Mouse (Mus musculus) E14TG2a.4 (cell line): Measurements from ENCODE around the gene Fam172a.

Experiments
- CTCF ChIP-seq: conservative IDR thresholded peaks from 2 replicates; pipeline ENCODE4 v1.5.1; 2014; ENCODE audit warnings: low read length
- NANOG ChIP-seq: IDR thresholded peaks from 2 replicates; pipeline ENCODE4 v1.6.1; 2014; ENCODE audit warnings: borderline replicate concordance, low read length, mixed read lengths
- POU5F1 ChIP-seq: IDR thresholded peaks from 2 replicates; pipeline ENCODE4 v1.6.1; 2014; ENCODE audit warnings: low read length, borderline replicate concordance

DNA sequence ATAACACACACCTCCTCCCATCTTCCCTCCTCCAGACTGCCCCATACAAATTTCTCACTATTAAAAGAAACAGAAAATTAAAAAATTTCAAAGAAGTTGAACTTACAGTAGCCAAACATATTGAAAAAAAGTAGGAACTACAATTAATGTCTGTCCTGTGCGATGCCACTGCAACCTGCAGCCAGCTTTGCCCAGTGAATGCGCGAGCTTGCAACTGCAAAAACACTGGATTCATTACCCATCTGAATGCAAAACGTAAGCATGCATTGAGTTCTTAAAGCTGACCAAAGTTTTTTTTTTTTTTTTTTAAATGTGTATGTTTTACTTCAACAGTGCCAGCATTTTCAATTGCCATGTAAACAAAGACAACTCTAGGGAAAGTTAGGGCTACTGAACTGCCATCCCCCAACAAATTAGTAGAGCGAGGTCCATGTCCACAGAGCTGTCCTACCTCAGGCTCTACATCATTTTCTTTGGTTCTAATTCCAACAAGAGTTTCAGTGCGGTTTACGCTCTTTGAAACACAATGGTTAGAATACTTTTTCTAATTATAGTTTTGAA is 494.5 kb downstream of the Fam172a start:
- TF ChIP-seq NANOG (no peak), CTCF (no peak), POU5F1 (no peak)
